Comparison of ENCODE assay signal across 11 mouse cellular contexts in the genomic region with DNA sequence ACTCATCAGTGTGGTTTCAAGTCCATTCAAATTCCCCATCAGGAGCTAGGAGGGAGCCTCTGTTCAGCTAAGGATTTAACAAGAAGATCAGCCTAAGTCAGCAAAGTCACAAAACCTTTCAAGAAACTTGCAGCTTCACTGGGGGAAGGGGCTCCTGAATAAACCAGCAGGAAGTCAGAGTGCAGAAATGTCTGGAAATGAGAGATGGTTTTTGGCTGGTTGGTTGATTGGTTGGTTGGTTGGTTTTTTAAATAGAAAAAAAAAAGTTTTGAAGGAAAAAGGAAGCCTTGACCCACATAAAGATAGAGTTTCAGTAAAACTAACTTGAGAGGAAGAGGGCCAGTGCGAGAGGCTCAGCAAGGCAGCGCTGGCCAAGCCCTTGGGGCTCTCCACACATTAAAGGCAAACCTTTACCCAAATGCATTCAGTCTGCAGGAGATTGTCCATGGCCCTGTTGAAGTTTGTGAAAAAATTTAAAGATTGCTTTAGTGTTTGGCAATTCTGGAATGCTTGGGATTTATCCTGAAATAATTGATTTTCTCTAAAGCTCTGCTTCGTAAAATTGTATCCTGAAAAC. TPM values are rescaled to one million over a fixed set of nuclear protein-coding genes. Genes with fewer than 3 reads are reported as not detected.
DNase-seq lines count a peak whose midpoint lies in the region; ATAC-seq and TF ChIP-seq lines count a peak whose summit lies in the region.
"Had no signal": no experiment of that assay in that cellular context is flagged by ENCODE, and none has a peak within 500 bp of the region (broad histone marks: within the 10 kb centered on the region; RNA-seq: fewer than 3 reads in every experiment).

No protein-coding gene starts in this region.

- WGBS in hindbrain, embryonic 10.5 days: 72% methylated on average over 3 of the region's 3 CpGs
- WGBS in hindbrain, embryonic 11.5 days: 65% methylated on average over 3 of the region's 3 CpGs
- WGBS in lung, postnatal 0 days: 64% methylated on average over 3 of the region's 3 CpGs

- H3K36me3 ChIP-seq in hindbrain, embryonic 10.5 days: no peaks in the 10 kb centered on the region
- no peaks in the 10 kb centered on the region for H3K36me3 ChIP-seq in hindbrain, embryonic 11.5 days (ENCODE audit: control insufficient read depth, insufficient read depth, low read length)
- H3K36me3 ChIP-seq in lung, postnatal 0 days (ENCODE audit: insufficient read depth, low read length): no peaks in the 10 kb centered on the region
- H3K36me3 ChIP-seq: hindbrain, embryonic 15.5 days had no signal

- TF ChIP-seq EP300 in lung, postnatal 0 days (IDR thresholded peaks at IDR 0.05): no peak

- H3K27ac ChIP-seq in hindbrain, embryonic 10.5 days: peak overlapping the region; percentile 87
- H3K27ac ChIP-seq in hindbrain, embryonic 11.5 days (ENCODE audit: low read depth, low read length): no peak overlapping the region
- H3K27ac ChIP-seq in lung, postnatal 0 days (ENCODE audit: low read length): peak overlapping the region; percentile 87; the same call in 1 of the 2 replicates
- peak overlapping the region; percentile 98 for H3K27ac ChIP-seq in embryonic fibroblast, embryonic 13.5 days (ENCODE audit: insufficient read depth, low read length)
- H3K27ac ChIP-seq: macrophage had no signal

- H3K27me3 ChIP-seq in hindbrain, embryonic 10.5 days (ENCODE audit: insufficient read depth, poor library complexity, severe bottlenecking): no peaks in the 10 kb centered on the region
- H3K27me3 ChIP-seq in hindbrain, embryonic 11.5 days (ENCODE audit: control insufficient read depth, insufficient read depth, low read length): no peaks in the 10 kb centered on the region
- H3K27me3 ChIP-seq in lung, postnatal 0 days (replicated peaks; ENCODE audit: insufficient read depth, low read length): no peaks in the 10 kb centered on the region
- H3K27me3 ChIP-seq: CH12.LX; hindbrain, embryonic 15.5 days had no signal

- no peak for DNase-seq in hindbrain, embryonic 10.5 days (ENCODE audit: low spot score)
- no peak for DNase-seq in hindbrain, embryonic 11.5 days (ENCODE audit: low spot score)
- DNase-seq in lung, postnatal 0 days (ENCODE audit: low spot score): no peak
- no peak for DNase-seq in lung, postnatal 10 days
- DNase-seq in layer of hippocampus, postnatal 36 days: no peak
- DNase-seq in cerebellum, adult 8-10 months: no peak
- DNase-seq: adrenal gland, postnatal 25 days had no signal

- H3K4me2 ChIP-seq in hindbrain, embryonic 11.5 days (replicated peaks; ENCODE audit: low read depth, low read length): no peak overlapping the region
- no peak overlapping the region for H3K4me2 ChIP-seq in lung, postnatal 0 days (replicated peaks; ENCODE audit: low read depth, low read length)
- H3K4me2 ChIP-seq: hindbrain, embryonic 15.5 days had no signal

- no peak overlapping the region for H3K4me3 ChIP-seq in hindbrain, embryonic 10.5 days
- no peak overlapping the region for H3K4me3 ChIP-seq in hindbrain, embryonic 11.5 days (ENCODE audit: low read depth, low read length)
- no peak overlapping the region for H3K4me3 ChIP-seq in lung, postnatal 0 days (ENCODE audit: low read depth, low read length)
- H3K4me3 ChIP-seq in embryonic fibroblast, embryonic 13.5 days (ENCODE audit: insufficient read depth, low read length): no peak overlapping the region
- H3K4me3 ChIP-seq: hindbrain, embryonic 15.5 days had no signal

- no peak for TF ChIP-seq POLR2A in embryonic fibroblast, embryonic 13.5 days (IDR thresholded peaks at IDR 0.05; ENCODE audit: low read depth, low read length)

- H3K9ac ChIP-seq in hindbrain, embryonic 11.5 days (ENCODE audit: low read depth, low read length): no peak overlapping the region
- no peak overlapping the region for H3K9ac ChIP-seq in lung, postnatal 0 days (replicated peaks; ENCODE audit: low read depth)
- H3K9ac ChIP-seq: hindbrain, embryonic 15.5 days had no signal

- ATAC-seq in hindbrain, embryonic 11.5 days (ENCODE audit: low FRiP score): no peak
- ATAC-seq in lung, postnatal 0 days: no peak

- H3K4me1 ChIP-seq in hindbrain, embryonic 10.5 days (replicated peaks): peaks cover 59% of the 10 kb centered on the region
- H3K4me1 ChIP-seq in hindbrain, embryonic 11.5 days (replicated peaks; ENCODE audit: control insufficient read depth, insufficient read depth, low read length): peaks cover 14% of the 10 kb centered on the region
- peaks cover 14% of the 10 kb centered on the region for H3K4me1 ChIP-seq in lung, postnatal 0 days (ENCODE audit: insufficient read depth, low read depth, low read length)
- H3K4me1 ChIP-seq in embryonic fibroblast, embryonic 13.5 days (ENCODE audit: control insufficient read depth, insufficient read depth, low read length): peaks cover 44% of the 10 kb centered on the region

- no peak for TF ChIP-seq CTCF in lung, postnatal 0 days (IDR thresholded peaks at IDR 0.05)
- TF ChIP-seq CTCF in embryonic fibroblast, embryonic 13.5 days (IDR thresholded peaks at IDR 0.05; ENCODE audit: borderline replicate concordance, insufficient read depth, low read length): no peak

- H3K9me3 ChIP-seq in hindbrain, embryonic 10.5 days: no peaks in the 10 kb centered on the region
- H3K9me3 ChIP-seq in hindbrain, embryonic 11.5 days (ENCODE audit: control insufficient read depth, low read length): no peaks in the 10 kb centered on the region
- no peaks in the 10 kb centered on the region for H3K9me3 ChIP-seq in lung, postnatal 0 days (ENCODE audit: low read length)
- H3K9me3 ChIP-seq: hindbrain, embryonic 15.5 days had no signal

RNA-seq across cellular contexts. Expression of a gene that starts 18.9 kb away (rescaled TPM):
- polyA plus RNA-seq in hindbrain, embryonic 10.5 days (2016; fragmentation: Nextera tagmentation; extraction: Ambion mirVana): 45.2 and 55.2 TPM in 2 replicates
- polyA plus RNA-seq in hindbrain, embryonic 11.5 days (2014; fragmentation: Nextera tagmentation; extraction: Ambion mirVana): 55.7 and 57.1 TPM in 2 replicates
- 33.8 and 35.3 TPM in 2 replicates for polyA plus RNA-seq in lung, postnatal 0 days (2015; fragmentation: Nextera tagmentation; extraction: Ambion mirVana)
- polyA plus RNA-seq in embryonic fibroblast, embryonic 13.5 days (2011; ENCODE audit: insufficient read length, low read depth, missing spikeins): 22.8 and 27.0 TPM in 2 replicates
- total RNA-seq in layer of hippocampus, postnatal 36 days (2021): 10 to 100 TPM; 29.5 to 31.0 TPM

RNA-seq across cellular contexts. Expression of a gene that starts 19.1 kb away (rescaled TPM):
- polyA plus RNA-seq in hindbrain, embryonic 10.5 days (2016; fragmentation: Nextera tagmentation; extraction: Ambion mirVana): 163 and 191 TPM in 2 replicates
- 160 and 165 TPM in 2 replicates for polyA plus RNA-seq in hindbrain, embryonic 11.5 days (2014; fragmentation: Nextera tagmentation; extraction: Ambion mirVana)
- polyA plus RNA-seq in lung, postnatal 0 days (2015; fragmentation: Nextera tagmentation; extraction: Ambion mirVana): 140 and 151 TPM in 2 replicates
- 44.9 and 51.4 TPM in 2 replicates for polyA plus RNA-seq in embryonic fibroblast, embryonic 13.5 days (2011; ENCODE audit: insufficient read length, low read depth, missing spikeins)
- total RNA-seq in layer of hippocampus, postnatal 36 days (2021): 100 to 1,000 TPM; 100 to 111 TPM
